8 mouse cellular contexts compared by ENCODE assay signal in genomic region chr8:84811303-84811702, GRCm38 (mm10). TPM values are rescaled to one million over a fixed set of nuclear protein-coding genes. Genes with fewer than 3 reads are reported as not detected.
DNase-seq lines count a peak whose midpoint lies in the region; ATAC-seq and TF ChIP-seq lines count a peak whose summit lies in the region.

No protein-coding gene starts in this region.

- H3K36me3 ChIP-seq in kidney, adult 2 months (ENCODE audit: control insufficient read depth, insufficient read depth, low read length), result no peaks in the 10 kb centered on the region
- H3K36me3 ChIP-seq in embryonic facial prominence, embryonic 13.5 days, result no peaks in the 10 kb centered on the region
- no peaks in the 10 kb centered on the region for H3K36me3 ChIP-seq in hindbrain, postnatal 0 days (ENCODE audit: insufficient read depth, low read length)
- H3K36me3 ChIP-seq in midbrain, embryonic 16.5 days (ENCODE audit: control insufficient read depth, insufficient read depth, low read length), result no peaks in the 10 kb centered on the region

- intact Hi-C loops in left cerebral cortex, postnatal 14 days (cut with DNase I), result loop anchor here (5.0 kb wide), 1 partner anchor 219 kb away; no protein-coding TSS in a partner anchor

- H3K9me3 ChIP-seq in embryonic facial prominence, embryonic 13.5 days, result no peaks in the 10 kb centered on the region
- no peaks in the 10 kb centered on the region for H3K9me3 ChIP-seq in hindbrain, postnatal 0 days (ENCODE audit: low read length)
- H3K9me3 ChIP-seq in midbrain, embryonic 16.5 days (replicated peaks; ENCODE audit: control insufficient read depth, low read length, poor library complexity, severe bottlenecking), result no peaks in the 10 kb centered on the region

- H3K27me3 ChIP-seq in kidney, adult 2 months (replicated peaks; ENCODE audit: control insufficient read depth, insufficient read depth, low read length), result no peaks in the 10 kb centered on the region
- H3K27me3 ChIP-seq in embryonic facial prominence, embryonic 13.5 days, result peaks cover 59% of the 10 kb centered on the region
- H3K27me3 ChIP-seq in hindbrain, postnatal 0 days (ENCODE audit: insufficient read depth, low read length), result no peaks in the 10 kb centered on the region
- H3K27me3 ChIP-seq in midbrain, embryonic 16.5 days (ENCODE audit: control insufficient read depth, insufficient read depth, low read depth, low read length), result peaks cover 11% of the 10 kb centered on the region

- no peaks in the 10 kb centered on the region; the same call in 1 of the 2 replicates for H3K4me1 ChIP-seq in kidney, adult 2 months (ENCODE audit: control insufficient read depth, insufficient read depth, low read length)
- H3K4me1 ChIP-seq in embryonic facial prominence, embryonic 13.5 days, result peaks cover 24% of the 10 kb centered on the region
- 0 out of 2 replicates have a peak, but pooled peaks cover 15% of the 10 kb centered on the region for H3K4me1 ChIP-seq in hindbrain, postnatal 0 days (ENCODE audit: insufficient read depth, low read length)
- H3K4me1 ChIP-seq in midbrain, embryonic 16.5 days (ENCODE audit: control insufficient read depth, insufficient read depth, low read length), result peaks cover 15% of the 10 kb centered on the region

- no peak for ATAC-seq in embryonic facial prominence, embryonic 13.5 days (ENCODE audit: insufficient number of reproducible peaks, insufficient read depth, low FRiP score, low TSS enrichment, low read depth)
- no peak for ATAC-seq in hindbrain, postnatal 0 days
- no peak for ATAC-seq in midbrain, embryonic 16.5 days

- H3K9ac ChIP-seq in embryonic facial prominence, embryonic 13.5 days, result 0 out of 2 replicates have a peak overlapping the region, but pooled peaks have one; percentile 49
- 0 out of 2 replicates have a peak overlapping the region, but pooled peaks have one; percentile 39 for H3K9ac ChIP-seq in hindbrain, postnatal 0 days (replicated peaks; ENCODE audit: low read length)
- peak overlapping the region; percentile 10; the same call in 1 of the 2 replicates for H3K9ac ChIP-seq in midbrain, embryonic 16.5 days (ENCODE audit: low read depth, low read length)

- peak overlapping the region; percentile 3; the same call in 1 of the 2 replicates for H3K4me3 ChIP-seq in kidney, adult 2 months (ENCODE audit: insufficient read depth, low read depth, low read length)
- H3K4me3 ChIP-seq in embryonic facial prominence, embryonic 13.5 days, result peak overlapping the region; percentile 36
- H3K4me3 ChIP-seq in hindbrain, postnatal 0 days (ENCODE audit: low read length), result peak overlapping the region; percentile 29
- peak overlapping the region; percentile 27 for H3K4me3 ChIP-seq in midbrain, embryonic 16.5 days (ENCODE audit: low read depth, low read length)

- H3K4me2 ChIP-seq in embryonic facial prominence, embryonic 13.5 days, result peak overlapping the region; percentile 62
- peak overlapping the region; percentile 56 for H3K4me2 ChIP-seq in hindbrain, postnatal 0 days (ENCODE audit: low read depth, low read length)
- H3K4me2 ChIP-seq in midbrain, embryonic 16.5 days (ENCODE audit: low read length), result peak overlapping the region; percentile 56

- DNase-seq in kidney, adult 2 months, result no peak
- no peak for DNase-seq in kidney, adult 11 months
- no peak for DNase-seq in hindbrain, postnatal 0 days (ENCODE audit: low spot score)
- DNase-seq in left cerebral cortex, postnatal 14 days (ENCODE audit: low spot score in 2 of 2), result no peak
- DNase-seq in gastrocnemius, adult 8-10 months (ENCODE audit: low spot score in 2 of 2), result no peak
- DNase-seq in adrenal gland, postnatal 36 days, result no peak

- TF ChIP-seq POLR2A in kidney, adult 2 months (IDR thresholded peaks at IDR 0.05; ENCODE audit: low read depth, low read length), result no peak

- WGBS in kidney, adult 2 months, result 40% methylated on average over 10 of the region's 10 CpGs
- 25% methylated on average over 10 of the region's 10 CpGs for WGBS in embryonic facial prominence, embryonic 13.5 days
- WGBS in hindbrain, postnatal 0 days, result 12% methylated on average over 10 of the region's 10 CpGs
- WGBS in midbrain, embryonic 16.5 days, result 9% methylated on average over 10 of the region's 10 CpGs

- no peak for TF ChIP-seq CTCF in kidney, adult 2 months (conservative IDR thresholded peaks at IDR 0.05; ENCODE audit: insufficient read depth, insufficient read length, low read depth, low read length)
- TF ChIP-seq CTCF in hindbrain, postnatal 0 days (IDR thresholded peaks at IDR 0.05; ENCODE audit: low read depth), result no peak

- no peak overlapping the region for H3K27ac ChIP-seq in kidney, adult 2 months (ENCODE audit: insufficient read depth, low read depth, low read length)
- 0 out of 2 replicates have a peak overlapping the region, but pooled peaks have one; percentile 22 for H3K27ac ChIP-seq in embryonic facial prominence, embryonic 13.5 days
- peak overlapping the region; percentile 5; the same call in 1 of the 2 replicates for H3K27ac ChIP-seq in hindbrain, postnatal 0 days
- H3K27ac ChIP-seq in midbrain, embryonic 16.5 days (ENCODE audit: low read length), result peak overlapping the region; percentile 48

RNA-seq across cellular contexts. Expression of gene Nfix, which starts 11.2 kb away (rescaled TPM):
- 17.7 and 22.1 TPM in 2 replicates for polyA plus RNA-seq in kidney, adult 2 months (2012; rRNA removed)
- polyA plus RNA-seq in embryonic facial prominence, embryonic 13.5 days (2015; fragmentation: Nextera tagmentation; extraction: Ambion mirVana), result 37.0 and 42.9 TPM in 2 replicates
- total RNA-seq in hindbrain, postnatal 0 days (2014; rRNA removed), result 90.4 and 92.5 TPM in 2 replicates
- polyA plus RNA-seq in hindbrain, postnatal 0 days (2015; fragmentation: Nextera tagmentation; extraction: Ambion mirVana), result 123 and 126 TPM in 2 replicates
- 44.1 and 55.4 TPM in 2 replicates for polyA plus RNA-seq in midbrain, embryonic 16.5 days (2015; fragmentation: Nextera tagmentation; extraction: Ambion mirVana)
- 100 to 1,000 TPM; 402 to 429 TPM for total RNA-seq in left cerebral cortex, postnatal 14 days (2021)
- total RNA-seq in gastrocnemius, adult 8-10 months (2022), result 100 to 1,000 TPM; 507 to 604 (median 532) TPM
- total RNA-seq in adrenal gland, postnatal 36 days (2021), result 100 to 1,000 TPM in 1 of 2 experiments, 10 to 100 TPM in 1; 99.9 to 108 TPM

RNA-seq across cellular contexts. Expression of gene Dand5, which starts 11.3 kb away (rescaled TPM):
- 4.4 and 4.5 TPM in 2 replicates for polyA plus RNA-seq in kidney, adult 2 months (2012; rRNA removed)
- 7.0 TPM in 2 replicates for polyA plus RNA-seq in embryonic facial prominence, embryonic 13.5 days (2015; fragmentation: Nextera tagmentation; extraction: Ambion mirVana)
- total RNA-seq in hindbrain, postnatal 0 days (2014; rRNA removed), result 6.6 and 7.2 TPM in 2 replicates
- polyA plus RNA-seq in hindbrain, postnatal 0 days (2015; fragmentation: Nextera tagmentation; extraction: Ambion mirVana), result 12.3 and 12.5 TPM in 2 replicates
- 11.7 and 12.4 TPM in 2 replicates for polyA plus RNA-seq in midbrain, embryonic 16.5 days (2015; fragmentation: Nextera tagmentation; extraction: Ambion mirVana)
- total RNA-seq in left cerebral cortex, postnatal 14 days (2021), result 1 to 10 TPM; 8.0 to 9.6 TPM
- total RNA-seq in gastrocnemius, adult 8-10 months (2022), result 10 to 100 TPM in 3 of 4 experiments, 1 to 10 TPM in 1; 7.8 to 12.9 (median 12.2) TPM
- total RNA-seq in adrenal gland, postnatal 36 days (2021), result 1 to 10 TPM; 9.1 to 10.0 TPM

RNA-seq across cellular contexts. Expression of gene Gadd45gip1, which starts 20.0 kb away (rescaled TPM):
- polyA plus RNA-seq in kidney, adult 2 months (2012; rRNA removed), result 24.2 and 41.0 TPM in 2 replicates
- 45.6 and 48.2 TPM in 2 replicates for polyA plus RNA-seq in embryonic facial prominence, embryonic 13.5 days (2015; fragmentation: Nextera tagmentation; extraction: Ambion mirVana)
- total RNA-seq in hindbrain, postnatal 0 days (2014; rRNA removed), result 33.0 and 34.1 TPM in 2 replicates
- polyA plus RNA-seq in hindbrain, postnatal 0 days (2015; fragmentation: Nextera tagmentation; extraction: Ambion mirVana), result 43.4 and 45.3 TPM in 2 replicates
- 35.0 and 37.4 TPM in 2 replicates for polyA plus RNA-seq in midbrain, embryonic 16.5 days (2015; fragmentation: Nextera tagmentation; extraction: Ambion mirVana)
- total RNA-seq in left cerebral cortex, postnatal 14 days (2021), result 10 to 100 TPM; 23.4 to 23.6 TPM
- 10 to 100 TPM; 18.6 to 23.2 (median 20.8) TPM for total RNA-seq in gastrocnemius, adult 8-10 months (2022)
- total RNA-seq in adrenal gland, postnatal 36 days (2021), result 10 to 100 TPM; 63.3 to 70.5 TPM

RNA-seq across cellular contexts. Expression of gene Rad23a, which starts 29.2 kb away (rescaled TPM):
- 73.0 TPM in 2 replicates for polyA plus RNA-seq in kidney, adult 2 months (2012; rRNA removed)
- polyA plus RNA-seq in embryonic facial prominence, embryonic 13.5 days (2015; fragmentation: Nextera tagmentation; extraction: Ambion mirVana), result 97.1 and 100 TPM in 2 replicates
- total RNA-seq in hindbrain, postnatal 0 days (2014; rRNA removed), result 62.5 and 68.1 TPM in 2 replicates
- 90.6 and 98.0 TPM in 2 replicates for polyA plus RNA-seq in hindbrain, postnatal 0 days (2015; fragmentation: Nextera tagmentation; extraction: Ambion mirVana)
- polyA plus RNA-seq in midbrain, embryonic 16.5 days (2015; fragmentation: Nextera tagmentation; extraction: Ambion mirVana), result 80.7 and 85.6 TPM in 2 replicates
- 10 to 100 TPM; 59.5 to 72.0 TPM for total RNA-seq in left cerebral cortex, postnatal 14 days (2021)
- total RNA-seq in gastrocnemius, adult 8-10 months (2022), result 100 to 1,000 TPM; 168 to 185 (median 180) TPM
- 100 to 1,000 TPM; 116 to 119 TPM for total RNA-seq in adrenal gland, postnatal 36 days (2021)

RNA-seq across cellular contexts. Expression of gene Calr, which starts 35.4 kb away (rescaled TPM):
- 316 and 337 TPM in 2 replicates for polyA plus RNA-seq in kidney, adult 2 months (2012; rRNA removed)
- polyA plus RNA-seq in embryonic facial prominence, embryonic 13.5 days (2015; fragmentation: Nextera tagmentation; extraction: Ambion mirVana), result 959 and 1,012 TPM in 2 replicates
- 350 and 359 TPM in 2 replicates for total RNA-seq in hindbrain, postnatal 0 days (2014; rRNA removed)
- 418 and 457 TPM in 2 replicates for polyA plus RNA-seq in hindbrain, postnatal 0 days (2015; fragmentation: Nextera tagmentation; extraction: Ambion mirVana)
- 662 and 691 TPM in 2 replicates for polyA plus RNA-seq in midbrain, embryonic 16.5 days (2015; fragmentation: Nextera tagmentation; extraction: Ambion mirVana)
- 100 to 1,000 TPM; 495 to 553 TPM for total RNA-seq in left cerebral cortex, postnatal 14 days (2021)
- 100 to 1,000 TPM; 148 to 197 (median 154) TPM for total RNA-seq in gastrocnemius, adult 8-10 months (2022)
- total RNA-seq in adrenal gland, postnatal 36 days (2021), result 100 to 1,000 TPM; 569 to 727 TPM
